Mouse (Mus musculus) CD4-positive helper T cell, adult 2 months (primary cell): ENCODE results near the gene Sik1.
A peak's percentile ranks its signal among the peaks of the same experiment; 100 is the strongest.
"Not testable (repeated sequence)": the region's sequence is repeated elsewhere in the genome, so short reads cannot be mapped to it uniquely, and the experiment has no call there.

Experiments
- DNase-seq: peaks from one replicate; pipeline ENCODE4 v3.0.0-alpha.2; 2012; ENCODE audit warnings: low read depth, missing footprints, low spot score

The Sik1 gene

GRCm38 (mm10) chr17:31855597-31856518 lies at the start of gene Sik1:
TSS of gene Sik1 (minus strand) at chr17:31855804.
- DNase-seq, result peak; percentile 98

DNA sequence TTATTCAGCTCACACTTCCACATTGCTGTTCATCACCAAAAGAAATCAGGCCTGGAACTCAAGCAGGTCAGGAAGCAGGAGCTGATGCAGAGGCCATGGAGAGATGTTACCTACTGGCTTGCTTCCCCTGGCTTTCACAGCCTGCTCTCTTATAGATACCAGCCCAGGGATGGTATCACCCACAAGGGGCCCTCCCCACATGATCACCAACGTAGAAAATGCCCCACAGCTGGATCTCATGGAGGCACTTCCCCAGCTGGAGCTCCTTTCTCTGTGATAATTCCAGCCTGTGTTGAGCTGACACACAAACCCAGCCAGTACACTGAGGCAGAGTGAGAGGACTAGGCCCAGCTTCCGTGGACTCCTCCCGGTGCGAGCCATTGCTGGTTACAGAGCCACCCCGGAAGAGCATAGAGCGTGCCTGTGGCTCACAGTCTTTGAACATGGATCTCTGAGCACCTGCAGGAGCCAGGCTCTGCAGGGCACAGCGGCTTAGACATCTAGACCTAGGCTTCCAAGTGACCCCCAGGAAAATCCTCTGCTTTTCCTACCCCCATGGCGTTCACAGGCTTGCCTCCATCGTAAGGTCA lies 49.7 kb upstream of the Sik1 start:
- peak; percentile 25 for DNase-seq

GRCm38 (mm10) chr17:31904036-31904435 lies 48.4 kb upstream of the Sik1 start:
- DNase-seq, result no peak

DNA sequence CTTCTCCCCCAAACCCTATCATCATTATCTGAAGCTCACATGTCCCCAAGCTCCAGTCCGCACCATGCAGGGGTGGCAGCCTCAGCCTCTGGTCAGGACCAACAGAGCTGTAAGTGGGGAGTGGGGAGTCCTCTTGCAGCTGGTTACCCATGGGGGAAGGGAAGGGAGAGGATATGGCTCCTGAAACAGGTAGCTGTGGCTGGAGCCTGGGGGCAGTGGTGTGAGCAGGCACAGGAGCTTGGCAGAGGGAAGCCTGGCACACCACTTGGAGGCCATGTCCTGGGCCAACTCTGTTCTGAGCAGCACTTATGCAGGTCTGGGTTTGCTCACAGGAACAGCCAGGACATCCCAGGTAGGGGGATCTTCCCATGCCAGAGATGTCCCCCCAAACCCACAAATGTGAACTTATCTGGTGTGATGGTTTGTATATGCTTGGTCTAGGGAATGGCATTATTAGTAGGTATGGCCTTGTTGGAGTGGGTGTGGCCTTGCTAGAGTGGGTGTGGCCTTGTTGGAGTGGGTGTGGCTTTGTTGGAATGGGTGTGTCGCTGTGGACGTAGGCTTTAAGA lies 47.1 kb upstream of the Sik1 start:
- DNase-seq, result no peak

DNA sequence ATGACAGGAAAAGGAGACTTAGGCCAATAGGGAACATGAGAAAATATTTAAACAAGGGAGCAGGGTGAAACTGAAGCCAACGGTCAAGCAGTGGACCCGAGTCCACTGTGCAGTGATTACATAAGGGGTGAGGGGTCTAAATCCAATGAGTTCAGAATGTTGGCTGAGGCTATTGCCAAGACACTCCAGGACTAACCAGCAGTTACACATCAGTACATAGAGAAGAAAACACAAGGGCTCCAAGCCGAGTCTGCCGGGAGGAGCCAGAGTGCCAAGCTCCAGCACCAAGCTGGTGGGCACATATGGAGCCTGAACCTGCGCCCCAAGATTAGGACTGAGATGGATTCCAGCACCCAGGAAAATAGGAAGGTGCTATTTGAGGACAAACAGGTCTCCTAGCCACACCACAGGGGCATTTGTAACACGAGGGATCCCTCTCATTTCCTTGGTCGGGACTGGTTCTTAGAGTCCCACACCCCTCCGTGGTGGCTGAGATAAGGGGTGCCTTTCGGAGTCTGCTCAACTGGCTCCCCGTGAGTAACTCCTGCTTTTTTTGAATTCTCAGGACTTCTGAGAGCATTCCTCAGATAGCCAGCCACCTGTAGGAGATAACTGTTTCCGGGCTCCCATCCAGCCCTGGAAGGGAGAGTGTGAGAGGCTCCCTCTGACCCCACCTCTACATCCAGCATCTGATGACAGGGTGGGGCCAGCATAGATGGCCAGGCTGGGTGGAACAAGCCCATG lies 46.0 kb upstream of the Sik1 start:
- no peak for DNase-seq

DNA sequence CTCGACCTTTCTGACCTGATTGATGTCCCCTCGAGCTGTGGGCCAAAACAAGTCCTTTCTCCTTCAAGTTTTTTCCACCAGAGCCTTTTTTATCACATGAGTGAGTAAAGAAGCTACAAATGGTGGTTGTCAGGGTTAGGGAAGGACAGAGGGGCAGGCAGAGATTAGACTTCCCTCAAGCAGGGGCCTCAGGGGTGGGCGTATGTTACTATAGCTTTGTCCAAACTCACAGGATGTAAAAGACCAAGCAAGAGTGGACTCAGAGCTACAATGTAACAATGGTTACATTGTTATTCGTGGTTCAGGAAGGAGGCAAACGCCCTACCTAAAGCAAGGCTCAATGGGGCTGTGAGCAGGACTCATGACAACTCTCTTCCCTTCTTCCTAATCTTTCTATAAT lies 43.3 kb upstream of the Sik1 start:
- DNase-seq, result no peak

- DNase-seq, result no peak
These were observed 41.7 kb upstream of the Sik1 start for GRCm38 (mm10) chr17:31897186-31897793.

GRCm38 (mm10) chr17:31896751-31897150 lies 41.1 kb upstream of the Sik1 start:
- DNase-seq, result no peak

- DNase-seq, result no peak
These were observed 40.7 kb upstream of the Sik1 start for GRCm38 (mm10) chr17:31896311-31896710.

- DNase-seq, result no peak
These were observed 37.9 kb upstream of the Sik1 start for GRCm38 (mm10) chr17:31893371-31894060.

GRCm38 (mm10) chr17:31892750-31893149 lies 37.1 kb upstream of the Sik1 start:
- no peak for DNase-seq

- no peak for DNase-seq
These were observed 36.3 kb upstream of the Sik1 start for GRCm38 (mm10) chr17:31891858-31892257.

DNA sequence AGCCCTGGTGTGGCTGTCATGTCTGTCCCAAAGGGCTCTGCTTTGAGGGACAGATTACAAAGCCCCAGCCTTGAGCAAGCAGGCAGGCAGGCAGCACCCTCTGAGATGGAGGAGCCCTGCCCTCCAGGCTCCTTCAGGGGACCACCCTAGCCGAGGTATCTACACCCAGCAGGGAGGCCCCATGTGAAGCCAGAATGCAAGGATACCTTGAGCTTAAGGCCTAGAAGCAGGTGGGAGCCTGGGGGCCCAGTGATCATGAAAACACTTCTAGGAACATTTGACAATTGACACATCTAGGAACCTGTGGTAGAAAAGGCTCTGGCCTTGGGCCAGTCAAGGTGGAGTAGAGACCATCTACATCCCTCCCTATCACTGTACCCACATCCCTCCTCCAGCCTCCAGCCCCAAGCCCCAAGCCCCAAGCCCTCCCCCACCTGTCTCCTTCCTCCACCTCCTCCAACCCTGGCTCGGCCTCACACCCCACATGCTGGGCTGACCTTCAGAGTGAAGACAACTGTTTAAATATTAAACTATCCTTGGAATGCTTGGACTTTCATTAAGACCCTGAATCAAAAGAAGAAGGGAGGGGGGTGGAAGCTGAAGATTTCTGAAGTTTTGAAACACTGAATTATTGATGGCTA lies 34.8 kb upstream of the Sik1 start:
- DNase-seq, result no peak

GRCm38 (mm10) chr17:31889446-31890201 lies 34.0 kb upstream of the Sik1 start:
- no peak for DNase-seq

GRCm38 (mm10) chr17:31888540-31888939 lies 32.9 kb upstream of the Sik1 start:
- DNase-seq, result no peak

DNA sequence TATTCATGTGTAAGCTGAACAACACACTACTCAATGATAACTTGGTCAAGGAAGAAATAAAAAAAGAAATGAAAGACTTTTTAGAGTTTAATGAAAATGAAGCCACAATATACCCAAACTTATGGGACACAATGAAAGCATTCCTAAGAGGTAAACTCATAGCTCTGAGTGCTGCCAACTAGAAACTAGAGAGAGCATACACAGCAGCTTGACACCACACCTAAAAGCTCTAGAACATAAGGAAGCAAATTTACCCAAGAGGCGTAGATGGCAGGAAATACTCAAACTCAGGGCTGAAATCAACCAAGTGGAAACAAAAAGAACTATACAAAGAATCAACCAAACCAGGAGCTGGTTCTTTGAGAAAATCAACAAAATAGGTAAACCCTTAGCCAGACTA lies 29.1 kb upstream of the Sik1 start:
- not testable (repeated sequence) for DNase-seq

DNA sequence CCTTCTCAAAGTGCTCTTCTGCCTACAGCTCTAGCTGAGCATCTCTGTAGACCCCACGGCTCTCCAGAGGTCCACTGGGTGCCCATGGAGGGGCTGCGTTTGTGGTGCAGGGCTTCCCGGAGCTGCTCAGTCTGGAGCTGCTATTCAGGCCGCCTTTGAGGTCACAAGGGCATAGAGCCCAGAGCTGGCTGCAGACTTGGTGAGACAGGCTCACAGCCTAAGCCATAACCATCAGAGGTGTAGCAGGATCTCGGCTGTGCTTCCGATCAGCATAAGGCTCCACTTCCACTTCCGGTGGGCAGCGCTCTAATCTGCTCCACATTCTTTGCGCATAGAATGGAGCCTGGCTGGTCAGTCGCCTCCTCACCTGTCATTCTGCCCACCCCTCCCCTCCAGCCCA lies 23.8 kb upstream of the Sik1 start:
- no peak for DNase-seq

- no peak for DNase-seq
These were observed 22.1 kb upstream of the Sik1 start for GRCm38 (mm10) chr17:31877650-31878141.

GRCm38 (mm10) chr17:31877181-31877581 lies 21.6 kb upstream of the Sik1 start:
- no peak for DNase-seq

- no peak for DNase-seq
These were observed 21.2 kb upstream of the Sik1 start for GRCm38 (mm10) chr17:31876775-31877174.
